Mouse (Mus musculus) ovary, postnatal 36 days (tissue): ENCODE measurements around the gene Cers1.

Source experiments
- DNase-seq: peaks from one replicate; pipeline ENCODE4 v3.0.0; 2022; ENCODE audit warnings: low spot score, mixed read lengths

The Cers1 gene

DNA sequence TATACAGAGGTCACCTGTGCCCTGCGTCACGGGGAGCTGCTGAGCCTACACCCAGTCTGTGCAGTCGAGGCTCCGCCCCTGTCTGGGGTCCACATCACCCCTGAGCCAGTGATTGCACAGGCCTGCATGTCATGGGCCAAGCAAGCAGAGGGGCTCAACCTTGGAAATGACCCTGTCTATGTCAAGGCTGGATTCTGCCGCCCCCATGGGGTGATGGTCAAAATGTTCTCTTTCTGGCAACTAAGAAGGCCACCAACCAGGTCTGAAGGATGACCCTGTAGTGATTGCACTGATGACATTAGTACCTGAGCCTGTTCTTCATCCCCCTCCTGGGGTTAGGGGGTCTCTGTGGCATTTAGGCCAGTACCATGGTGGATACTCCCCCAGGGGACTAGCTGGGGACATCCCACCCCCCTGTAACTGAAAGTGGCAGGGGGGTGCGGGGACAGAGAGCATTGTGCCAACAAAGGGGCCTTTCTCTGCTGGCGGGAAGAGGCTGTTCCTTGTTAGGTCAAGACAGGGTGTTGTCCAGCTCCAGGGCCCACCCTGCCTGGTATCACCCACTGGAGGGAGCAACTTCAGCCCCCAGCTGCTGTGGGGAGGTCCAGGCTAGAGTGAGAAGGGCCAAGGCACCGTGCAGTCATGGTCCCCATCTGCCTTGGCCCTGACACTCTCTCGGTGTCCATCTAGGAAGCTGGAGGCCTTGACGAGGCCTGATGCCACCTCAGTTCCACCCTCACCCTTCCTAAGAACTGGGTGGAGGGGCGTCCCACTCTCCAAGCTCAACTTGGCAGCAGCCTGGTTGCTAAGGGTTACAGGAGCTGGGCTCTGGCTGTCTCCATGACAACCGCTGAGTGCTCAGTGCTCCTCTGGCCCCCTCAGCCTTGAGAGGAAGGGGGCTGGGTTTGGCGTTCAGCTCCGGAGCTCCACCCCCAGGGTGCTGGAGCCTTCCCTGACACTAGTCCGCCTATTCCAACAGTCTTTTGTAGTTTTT lies 1.2 kb downstream of the Cers1 start:
- peak; percentile 67 for DNase-seq

- DNase-seq: no peak
Measured at GRCm38 (mm10) chr8:70317872-70318271, 2.3 kb downstream of the Cers1 start.

DNA sequence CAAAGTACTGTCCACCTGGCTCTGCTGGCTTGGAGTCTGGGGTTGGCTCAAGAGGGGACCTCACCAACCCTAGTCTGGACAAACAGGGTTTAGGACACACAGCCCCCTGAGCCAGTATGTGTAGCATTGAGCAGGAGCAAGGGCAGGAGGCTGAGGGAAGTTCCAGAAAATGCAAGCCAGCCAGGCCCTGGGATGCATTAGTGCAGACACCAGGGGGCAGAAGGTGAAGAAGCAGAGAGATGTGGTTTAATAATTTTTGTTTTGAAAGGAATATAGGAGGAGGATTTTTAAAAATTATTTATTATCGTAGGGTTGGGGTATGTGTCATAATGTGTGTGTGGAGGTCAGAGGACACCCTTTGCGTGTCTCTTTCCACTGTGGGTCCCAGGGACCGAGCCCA lies 8.1 kb downstream of the Cers1 start:
- DNase-seq: no peak

DNA sequence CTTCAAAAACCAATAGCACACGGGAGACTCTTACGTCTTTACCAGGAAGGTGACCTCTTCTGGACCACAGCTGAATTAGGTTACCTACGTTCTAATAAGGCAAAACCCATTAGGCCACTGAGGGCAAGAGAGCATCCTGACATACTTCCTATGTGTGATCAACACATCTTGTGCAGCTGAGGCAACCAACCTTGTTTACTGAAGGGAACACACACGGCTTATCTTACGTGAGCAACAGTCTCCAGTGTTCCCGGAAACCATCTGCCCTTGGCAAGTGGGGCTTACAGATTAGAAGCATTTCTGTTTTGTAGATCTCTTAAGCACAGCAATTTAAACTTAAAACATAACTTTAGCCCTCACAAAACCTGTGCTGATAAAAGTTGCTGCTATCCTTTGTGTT lies 11.9 kb downstream of the Cers1 start:
- DNase-seq: no peak

DNA sequence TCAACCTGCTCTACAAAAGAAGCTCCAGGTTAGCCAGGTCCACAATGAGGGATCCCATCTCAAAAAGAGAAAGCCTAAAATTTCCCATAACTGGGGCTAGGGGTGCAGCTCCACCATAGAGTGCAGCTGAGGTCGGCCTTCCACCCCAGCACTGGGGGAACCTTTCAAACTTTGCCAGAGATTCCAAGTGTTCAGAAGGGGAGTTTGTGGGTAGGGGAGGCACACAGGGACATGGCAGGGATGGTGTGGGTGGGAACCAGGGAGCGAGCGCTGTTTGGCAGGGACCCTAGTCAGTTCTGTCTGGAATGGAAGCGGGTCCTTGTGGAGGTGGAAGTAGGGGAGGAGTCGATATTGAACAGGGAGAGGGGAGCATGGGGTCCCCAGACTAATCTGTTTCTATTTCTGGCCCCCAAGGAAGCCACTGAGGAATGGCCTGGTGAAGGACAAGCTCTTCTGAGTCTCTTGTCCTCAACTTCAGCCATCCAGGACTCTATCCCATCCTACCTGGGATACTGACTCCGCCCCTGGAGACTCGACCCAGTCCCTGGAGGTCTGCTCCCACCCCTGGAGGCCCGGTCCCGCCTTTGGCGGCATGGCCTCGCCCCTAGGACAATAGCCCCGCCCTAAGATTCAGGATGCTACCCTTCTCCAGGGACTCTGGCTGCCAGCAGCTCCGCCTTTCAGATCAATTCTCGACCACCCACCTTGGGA lies 13.7 kb downstream of the Cers1 start, which contains the start of gene Gdf1:
Gdf1 (plus strand) TSS at position 694 of the 711 bp plus-strand sequence.
- DNase-seq: no peak

- no peak for DNase-seq
Measured at GRCm38 (mm10) chr8:70329835-70330740, 14.5 kb downstream of the Cers1 start.

DNA sequence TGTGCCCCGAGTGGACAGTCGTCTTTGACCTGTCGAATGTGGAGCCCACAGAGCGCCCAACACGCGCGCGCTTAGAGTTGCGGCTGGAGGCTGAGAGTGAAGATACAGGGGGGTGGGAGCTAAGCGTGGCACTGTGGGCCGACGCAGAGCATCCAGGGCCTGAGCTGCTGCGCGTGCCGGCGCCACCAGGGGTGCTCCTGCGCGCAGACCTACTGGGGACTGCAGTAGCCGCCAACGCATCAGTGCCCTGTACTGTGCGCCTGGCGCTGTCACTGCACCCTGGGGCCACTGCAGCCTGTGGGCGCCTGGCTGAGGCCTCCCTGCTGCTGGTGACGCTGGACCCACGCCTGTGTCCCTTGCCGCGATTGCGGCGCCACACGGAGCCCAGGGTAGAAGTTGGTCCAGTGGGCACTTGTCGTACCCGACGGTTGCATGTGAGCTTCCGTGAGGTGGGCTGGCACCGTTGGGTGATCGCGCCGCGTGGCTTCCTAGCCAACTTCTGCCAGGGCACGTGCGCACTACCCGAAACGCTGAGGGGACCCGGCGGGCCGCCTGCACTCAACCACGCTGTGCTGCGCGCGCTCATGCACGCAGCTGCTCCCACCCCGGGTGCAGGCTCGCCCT lies 15.3 kb downstream of the Cers1 start:
- peak; percentile 42 for DNase-seq

DNA sequence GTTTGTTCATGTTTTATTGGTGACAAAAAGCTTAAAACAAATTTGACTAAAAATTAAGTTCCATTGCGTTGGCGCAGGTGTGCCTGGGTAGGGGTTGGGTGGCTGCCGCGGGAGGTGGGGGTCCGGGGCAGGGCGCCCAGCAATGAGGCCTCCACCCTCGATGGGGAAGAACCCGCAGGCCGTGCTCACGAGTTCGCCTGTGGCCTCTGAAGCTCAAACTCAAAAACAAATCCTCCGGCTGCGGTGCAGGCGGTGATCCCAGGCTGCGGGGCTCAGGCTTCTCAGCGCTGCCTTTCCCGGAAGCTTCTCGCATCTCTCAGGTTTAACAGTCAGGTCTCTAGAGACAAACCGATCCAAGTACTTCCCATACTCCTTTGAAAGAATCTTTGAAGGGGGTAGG lies 16.0 kb downstream of the Cers1 start:
- no peak for DNase-seq

- peak; percentile 74 for DNase-seq
Measured at GRCm38 (mm10) chr8:70332070-70332877, 16.7 kb downstream of the Cers1 start.

DNA sequence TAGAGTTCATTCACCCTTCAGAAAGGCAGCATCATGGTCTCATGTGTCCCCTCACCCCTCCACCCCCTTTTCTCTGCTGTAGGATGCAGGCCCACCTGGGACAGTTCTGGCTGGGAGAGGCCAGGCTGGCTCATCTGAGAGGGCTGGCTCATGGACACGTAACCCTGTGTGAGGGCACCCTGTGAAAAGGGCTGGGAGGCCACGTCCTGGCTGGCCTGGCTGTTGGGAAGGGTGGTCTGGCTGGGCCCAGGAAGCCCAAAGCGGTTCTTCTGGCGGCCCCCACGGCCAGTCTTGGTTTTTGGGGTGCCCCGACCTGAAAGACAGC lies 17.3 kb downstream of the Cers1 start:
- DNase-seq: no peak

GRCm38 (mm10) chr8:70338931-70339330 lies 23.4 kb downstream of the Cers1 start:
- no peak for DNase-seq

DNA sequence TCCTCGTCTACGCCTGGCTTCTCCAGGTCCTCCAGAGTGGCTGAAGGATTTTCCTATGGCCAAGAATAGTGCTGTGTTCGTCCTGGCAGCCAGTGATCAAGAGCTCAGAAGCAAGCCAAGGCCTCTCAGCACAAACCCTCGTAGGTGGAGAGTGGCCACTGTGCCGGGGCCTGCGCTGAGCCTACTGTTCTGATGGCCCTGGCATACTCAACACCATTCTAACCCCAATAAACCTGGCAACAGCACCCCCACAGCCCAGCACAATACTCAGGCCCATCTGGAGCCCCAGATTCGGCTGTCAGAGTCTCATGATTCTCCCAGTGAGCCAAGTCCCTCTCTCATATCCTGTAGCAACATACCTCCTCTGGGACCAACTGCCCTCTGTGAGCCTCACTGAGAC lies 25.1 kb downstream of the Cers1 start:
- no peak for DNase-seq

DNA sequence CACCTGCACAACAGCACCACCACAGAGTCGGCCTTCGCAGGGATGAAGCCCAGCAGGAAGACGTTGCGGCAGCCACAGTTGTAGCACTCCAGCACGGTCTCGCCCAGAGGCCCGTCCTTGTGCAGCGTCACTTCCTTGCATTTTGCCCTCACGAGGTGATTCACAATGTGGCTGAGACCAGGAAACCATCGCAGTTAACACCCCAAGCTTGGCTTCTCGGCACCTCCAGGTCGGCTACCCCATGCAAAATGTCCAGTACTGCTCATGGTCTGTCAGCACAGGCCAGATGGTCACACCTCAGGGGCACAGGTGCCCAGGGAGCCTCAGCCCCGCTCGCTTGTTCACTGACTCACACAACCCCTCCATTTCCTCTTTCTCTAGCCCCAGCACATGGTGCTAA lies 26.4 kb downstream of the Cers1 start:
- DNase-seq: no peak

- no peak for DNase-seq
Measured at GRCm38 (mm10) chr8:70343076-70343475, 27.5 kb downstream of the Cers1 start.

GRCm38 (mm10) chr8:70343696-70344095 lies 28.1 kb downstream of the Cers1 start:
- DNase-seq: peak; percentile 45

GRCm38 (mm10) chr8:70344279-70344678 lies 28.7 kb downstream of the Cers1 start:
- DNase-seq: no peak

- no peak for DNase-seq
Measured at GRCm38 (mm10) chr8:70347443-70347842, 31.9 kb downstream of the Cers1 start.

DNA sequence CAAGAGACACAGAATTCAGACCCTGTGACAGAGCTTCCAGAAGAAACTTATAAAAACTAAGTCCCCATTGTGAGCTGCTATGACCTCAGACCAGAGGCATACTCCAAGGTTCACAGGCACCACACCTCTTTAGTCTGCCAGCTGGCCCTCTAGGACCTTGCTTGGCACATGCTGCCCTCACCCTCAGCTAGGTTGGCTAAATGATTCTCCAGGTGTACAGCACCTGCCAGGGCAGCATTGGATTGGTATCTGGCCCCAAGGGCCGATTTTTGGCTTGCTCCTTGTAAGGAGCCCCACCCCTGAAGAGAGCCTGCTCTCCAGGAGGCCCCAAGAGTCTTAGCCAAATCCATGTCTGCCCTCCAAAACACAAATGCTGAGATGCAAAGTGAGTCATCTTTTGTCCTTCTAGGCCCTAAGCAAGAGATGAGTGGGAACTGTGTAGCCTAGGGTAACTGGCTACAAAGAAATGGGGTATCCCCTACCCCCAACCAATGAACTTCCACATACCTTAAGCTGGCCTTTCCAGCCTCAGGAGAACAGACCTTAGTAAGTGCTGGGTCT lies 32.4 kb downstream of the Cers1 start:
- no peak for DNase-seq

- DNase-seq: no peak
Measured at GRCm38 (mm10) chr8:70351035-70351999, 35.7 kb downstream of the Cers1 start.
